Mouse (Mus musculus): ENCODE data around the gene Daw1.

Gene Daw1

GRCm38 (mm10) chr1:83159603-83160002 is at the start of gene Daw1:
Gene Daw1 (plus strand): TSS chr1:83159752.
- DNase-seq (ENCODE audit: low spot score), result no peak

- no peak for DNase-seq (ENCODE audit: low spot score)
These were observed 48.6 kb upstream of the Daw1 start for GRCm38 (mm10) chr1:83110992-83111391.

GRCm38 (mm10) chr1:83111726-83112125 is 47.8 kb upstream of the Daw1 start:
- DNase-seq (ENCODE audit: low spot score), result no peak

GRCm38 (mm10) chr1:83116447-83117137 is 43.0 kb upstream of the Daw1 start, which contains the start of gene Ccl20:
Gene Ccl20 (plus strand): TSS chr1:83116766.
- DNase-seq (ENCODE audit: low spot score), result no peak

GRCm38 (mm10) chr1:83117217-83117616 is 42.3 kb upstream of the Daw1 start:
- DNase-seq (ENCODE audit: low spot score), result no peak

GRCm38 (mm10) chr1:83117661-83118060 is 41.9 kb upstream of the Daw1 start:
- DNase-seq (ENCODE audit: low spot score), result no peak

GRCm38 (mm10) chr1:83119903-83120302 is 39.6 kb upstream of the Daw1 start:
- DNase-seq (ENCODE audit: low spot score), result no peak

- no peak for DNase-seq (ENCODE audit: low spot score)
These were observed 39.2 kb upstream of the Daw1 start for GRCm38 (mm10) chr1:83120312-83120711.

GRCm38 (mm10) chr1:83123201-83123600 is 36.4 kb upstream of the Daw1 start:
- DNase-seq (ENCODE audit: low spot score), result no peak

GRCm38 (mm10) chr1:83135829-83136228 is 23.7 kb upstream of the Daw1 start:
- DNase-seq (ENCODE audit: low spot score), result no peak

- DNase-seq (ENCODE audit: low spot score), result no peak
These were observed 21.7 kb upstream of the Daw1 start for GRCm38 (mm10) chr1:83137847-83138246.

- no peak for DNase-seq (ENCODE audit: low spot score)
These were observed 20.8 kb upstream of the Daw1 start for GRCm38 (mm10) chr1:83138721-83139120.

GRCm38 (mm10) chr1:83141510-83141909 is 18.0 kb upstream of the Daw1 start:
- DNase-seq (ENCODE audit: low spot score), result no peak

- DNase-seq (ENCODE audit: low spot score), result no peak
These were observed 17.5 kb upstream of the Daw1 start for GRCm38 (mm10) chr1:83142055-83142454.

- DNase-seq (ENCODE audit: low spot score), result no peak
These were observed 13.0 kb upstream of the Daw1 start for GRCm38 (mm10) chr1:83146547-83146946.

- no peak for DNase-seq (ENCODE audit: low spot score)
These were observed 9.3 kb upstream of the Daw1 start for GRCm38 (mm10) chr1:83150227-83150626.

GRCm38 (mm10) chr1:83152961-83153360 is 6.6 kb upstream of the Daw1 start:
- DNase-seq (ENCODE audit: low spot score), result no peak

GRCm38 (mm10) chr1:83156876-83157275 is 2.7 kb upstream of the Daw1 start:
- DNase-seq (ENCODE audit: low spot score), result no peak

- DNase-seq (ENCODE audit: low spot score), result no peak
These were observed 2.1 kb downstream of the Daw1 start for GRCm38 (mm10) chr1:83161658-83162057.

GRCm38 (mm10) chr1:83164027-83164426 is 4.5 kb downstream of the Daw1 start:
- no peak for DNase-seq (ENCODE audit: low spot score)

GRCm38 (mm10) chr1:83169158-83169557 is 9.6 kb downstream of the Daw1 start:
- DNase-seq (ENCODE audit: low spot score), result no peak

GRCm38 (mm10) chr1:83175985-83176384 is 16.4 kb downstream of the Daw1 start:
- no peak for DNase-seq (ENCODE audit: low spot score)

- no peak for DNase-seq (ENCODE audit: low spot score)
These were observed 20.0 kb downstream of the Daw1 start for GRCm38 (mm10) chr1:83179531-83179930.

- no peak for DNase-seq (ENCODE audit: low spot score)
These were observed 21.9 kb downstream of the Daw1 start for GRCm38 (mm10) chr1:83181418-83181817.

Data from T-cell, adult 2 months (primary cell).